Mouse (Mus musculus): ENCODE measurements around the gene Olfr360.

DNA sequence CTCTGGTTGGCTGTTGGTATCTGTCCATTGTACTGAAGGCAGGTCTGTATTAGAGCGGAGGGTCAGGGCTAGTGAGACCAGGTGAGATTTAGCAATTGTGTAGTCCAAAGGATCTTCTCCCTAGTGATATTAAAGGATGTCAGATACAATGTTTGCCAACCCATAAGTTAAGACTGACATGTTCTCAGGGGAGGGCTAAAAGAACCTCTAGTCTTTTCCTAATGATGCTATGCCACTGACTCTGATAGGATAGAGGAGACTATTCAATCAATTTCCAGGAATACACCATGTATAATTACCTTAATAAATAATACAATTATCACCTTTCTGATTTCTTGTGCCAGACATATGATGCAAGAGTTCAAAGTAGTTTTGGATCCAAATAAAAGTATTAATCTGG, 52.3 kb downstream of the Olfr360 start, which contains the start of gene Olfr362:
- TF ChIP-seq GATA1 (IDR thresholded peaks at IDR 0.05; ENCODE audit: borderline replicate concordance, low read length) = no peak
- no peak for TF ChIP-seq FLI1 (IDR thresholded peaks at IDR 0.05; ENCODE audit: low read length)
